Mouse (Mus musculus): ENCODE measurements at regions not wholly inside any gene's neighbourhood (a gene's known extent, or its start where the extent isn't known, plus 50 kb on each side); places are given as distances from the start of the nearest gene placed in this dataset.

DNA sequence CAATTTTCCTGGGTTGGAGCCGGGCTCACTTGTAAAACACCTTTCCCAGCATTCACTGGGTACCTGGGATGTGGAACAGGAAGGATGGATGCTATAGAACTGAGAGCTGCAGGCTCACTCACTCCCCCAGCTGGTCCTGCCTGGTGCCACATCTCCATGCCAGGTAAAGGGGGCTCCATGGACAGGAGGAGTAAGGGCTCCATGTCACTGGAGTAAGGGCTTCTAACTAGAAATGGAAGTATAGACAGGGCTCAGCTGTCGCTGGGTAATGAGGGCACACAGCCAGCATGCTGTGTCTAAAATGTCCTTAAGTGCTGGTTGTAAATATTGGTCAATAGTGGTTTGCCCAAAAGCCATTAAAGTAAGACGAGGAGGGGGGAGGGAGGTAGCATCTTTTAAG lies 99.4 kb upstream of the Gpr12 start:
- CTCF ChIA-PET, result no interaction called here

GRCm38 (mm10) chr5:146683554-146683953 lies 98.5 kb upstream of the Gpr12 start:
- CTCF ChIA-PET, result no interaction called here

DNA sequence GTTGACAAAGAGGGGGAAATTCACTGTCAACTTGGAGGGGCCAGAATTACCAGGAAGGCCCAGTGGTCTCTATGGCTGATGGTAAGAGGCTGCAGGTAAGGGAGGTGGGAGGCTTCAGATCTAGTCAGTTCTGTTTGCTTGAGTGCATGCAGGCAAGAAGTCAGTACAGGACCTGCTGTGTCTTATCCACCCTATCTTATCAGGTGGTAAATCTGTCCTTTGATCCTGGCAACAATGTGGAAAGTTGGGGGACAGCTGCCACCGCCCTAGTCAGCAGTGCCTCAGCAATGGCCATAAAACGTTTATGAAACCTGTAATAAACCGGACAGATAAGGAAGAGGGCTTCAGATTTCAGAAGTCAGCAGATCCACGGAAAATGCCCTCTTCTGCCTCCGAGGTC lies 97.9 kb upstream of the Gpr12 start:
- CTCF ChIA-PET, result no interaction called here

DNA sequence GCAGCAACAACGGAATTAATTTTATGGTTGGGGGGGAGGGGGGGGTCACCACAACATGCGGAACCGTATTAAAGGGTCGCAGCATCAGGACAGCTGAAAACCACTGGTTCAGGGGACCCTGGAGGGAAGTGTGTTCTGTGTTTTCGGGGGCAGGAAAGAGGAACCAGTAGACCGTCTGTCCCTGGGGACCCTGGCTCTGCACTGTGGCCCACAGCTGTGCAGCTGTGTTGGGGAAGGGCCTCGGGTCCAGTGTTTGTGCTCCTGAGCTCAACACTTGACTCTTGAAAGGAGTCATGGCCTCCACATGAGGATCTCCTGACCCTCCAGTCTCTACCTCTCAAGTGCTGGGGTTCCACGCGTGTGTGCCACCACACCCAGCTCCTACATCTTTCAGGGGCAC lies 96.5 kb upstream of the Gpr12 start:
- CTCF ChIA-PET, result interaction anchor here (0.6 kb wide), 2 partner anchors 95 to 591 kb away, joined by 3 read pairs; no protein-coding TSS in a partner anchor

- CTCF ChIA-PET, result interaction anchor here (1.1 kb wide), 1 partner anchor 260 kb away, joined by 4 read pairs; no protein-coding TSS in a partner anchor
These were observed 94.2 kb upstream of the Gpr12 start for GRCm38 (mm10) chr5:146679198-146679681.

DNA sequence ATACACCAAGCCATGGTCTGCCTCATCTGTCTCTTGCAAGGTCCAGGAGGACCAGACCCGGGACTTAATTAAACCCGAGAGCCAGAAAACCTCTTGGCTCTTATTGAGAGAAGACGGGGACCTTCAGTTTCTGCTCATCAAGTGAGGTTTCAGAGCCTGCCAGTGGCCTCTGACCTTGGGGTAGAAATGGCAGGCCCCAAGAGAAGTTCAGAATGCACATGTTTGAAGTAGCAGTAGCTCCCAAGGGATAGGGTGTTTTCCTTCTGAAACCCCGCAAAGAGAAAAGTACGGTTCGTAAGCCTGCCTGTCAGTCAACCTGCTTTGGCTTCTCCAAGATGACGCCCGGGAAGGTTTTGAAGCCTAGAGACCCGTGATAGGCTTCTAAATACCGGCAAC lies 93.7 kb upstream of the Gpr12 start:
- CTCF ChIA-PET, result no interaction called here

DNA sequence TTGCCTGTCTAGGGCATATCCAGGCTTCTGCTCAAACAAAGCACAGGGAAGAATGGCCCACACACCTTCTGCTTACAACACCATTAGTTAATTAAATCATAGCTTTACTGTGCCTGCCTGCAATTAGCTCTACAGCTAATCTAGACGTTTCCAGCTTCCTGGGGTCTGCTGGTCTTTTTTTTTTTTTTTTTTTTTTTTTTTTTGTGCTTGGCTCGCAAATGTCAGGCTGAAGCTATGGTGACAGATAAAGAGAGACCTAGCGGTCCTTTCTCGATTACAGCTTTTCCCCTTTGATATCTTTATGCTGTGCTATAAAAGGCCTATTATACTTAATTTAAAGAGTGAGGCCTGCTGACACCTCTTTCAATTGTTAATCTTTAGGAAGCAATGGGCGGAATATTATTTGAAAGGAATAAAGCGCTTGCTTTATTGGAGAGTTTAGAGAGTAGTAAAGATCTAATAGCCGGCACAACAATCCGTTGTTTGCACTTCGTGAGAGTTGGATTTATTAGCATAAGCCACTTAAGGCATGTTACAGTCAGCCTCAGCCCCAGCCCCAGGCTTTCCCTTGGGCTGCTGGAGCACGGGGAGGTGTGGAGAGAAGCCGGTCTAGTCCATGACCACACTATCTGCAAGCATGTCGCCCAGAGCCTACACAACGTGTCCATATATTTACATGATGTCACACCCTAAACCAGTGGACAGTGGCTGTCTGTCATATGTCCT lies 93.2 kb upstream of the Gpr12 start:
- CTCF ChIA-PET, result interaction anchor here (0.6 kb wide), 1 partner anchor 23 kb away, joined by 3 read pairs; no protein-coding TSS in a partner anchor

DNA sequence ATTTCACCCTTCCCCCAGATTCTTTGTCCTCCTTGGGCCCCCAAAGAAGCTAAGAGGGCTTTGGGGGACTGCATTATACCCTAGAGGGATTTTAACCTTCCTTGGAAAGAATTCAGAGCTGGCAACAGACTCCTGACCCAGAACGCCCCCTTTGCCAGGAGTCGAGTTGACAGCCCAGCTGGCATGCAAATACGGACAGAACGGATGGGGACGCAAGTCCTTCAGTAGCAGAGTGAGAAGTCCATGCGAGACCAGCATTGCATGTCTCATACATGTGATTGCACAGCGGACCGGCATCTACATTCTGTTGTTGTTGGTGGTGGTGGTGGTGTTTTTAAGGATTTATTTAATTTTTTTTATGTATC lies 92.1 kb upstream of the Gpr12 start:
- CTCF ChIA-PET, result interaction anchor here (0.6 kb wide), 1 partner anchor 24 kb away, joined by 4 read pairs; no protein-coding TSS in a partner anchor

DNA sequence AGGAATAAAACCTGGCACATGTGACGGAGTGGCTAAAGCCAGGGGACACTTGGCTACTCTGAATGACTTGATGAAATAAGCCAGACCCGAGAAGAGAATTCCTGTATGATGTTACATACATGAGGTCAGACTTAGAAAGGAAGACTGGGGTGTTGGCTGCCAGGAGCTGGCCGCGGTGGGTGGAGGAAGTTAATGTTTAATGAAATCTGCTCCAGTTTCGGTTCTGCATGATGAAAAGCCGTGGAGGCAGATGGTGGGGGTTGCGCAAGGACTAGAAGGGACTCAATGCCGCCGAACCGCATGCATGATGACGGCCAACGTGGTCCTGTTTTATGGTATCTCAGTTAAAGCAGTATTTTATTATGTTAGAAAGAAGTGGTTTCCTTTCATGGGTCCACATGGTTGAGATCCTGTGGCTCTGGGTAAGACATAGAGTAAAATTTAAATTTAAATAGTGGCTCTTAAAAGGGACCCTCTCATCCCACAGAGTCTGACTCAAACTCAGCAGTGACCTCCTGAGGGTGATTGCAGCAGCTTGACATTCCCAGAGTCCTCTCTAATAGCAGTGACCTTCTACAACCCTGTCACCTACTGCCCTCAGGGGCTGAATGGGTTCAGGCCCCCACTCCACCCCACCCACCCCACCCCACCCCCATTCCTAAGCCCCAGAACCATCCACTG lies 91.6 kb upstream of the Gpr12 start:
- CTCF ChIA-PET, result interaction anchor here (0.6 to 1.2 kb wide), 6 partner anchors 18 to 1227 kb away, joined by 4 to 6 read pairs (median 4); no protein-coding TSS in a partner anchor

GRCm38 (mm10) chr5:146675887-146676277 lies 90.8 kb upstream of the Gpr12 start:
- CTCF ChIA-PET, result interaction anchor here (0.6 to 1.2 kb wide), 10 partner anchors 11 to 1227 kb away, joined by 3 to 6 read pairs (median 4); partner anchors contain the start of gene Rpl21

- CTCF ChIA-PET, result interaction anchor here (0.6 to 1.2 kb wide), 10 partner anchors 12 to 562 kb away, joined by 3 to 6 read pairs (median 4); partner anchors contain the start of gene Rpl21
These were observed 90.2 kb upstream of the Gpr12 start for GRCm38 (mm10) chr5:146675006-146675886.

- CTCF ChIA-PET, result no interaction called here
These were observed 76.7 kb upstream of the Gpr12 start for GRCm38 (mm10) chr5:146661751-146662150.

- CTCF ChIA-PET, result no interaction called here
These were observed 72.2 kb upstream of the Gpr12 start for GRCm38 (mm10) chr5:146657228-146657627.

DNA sequence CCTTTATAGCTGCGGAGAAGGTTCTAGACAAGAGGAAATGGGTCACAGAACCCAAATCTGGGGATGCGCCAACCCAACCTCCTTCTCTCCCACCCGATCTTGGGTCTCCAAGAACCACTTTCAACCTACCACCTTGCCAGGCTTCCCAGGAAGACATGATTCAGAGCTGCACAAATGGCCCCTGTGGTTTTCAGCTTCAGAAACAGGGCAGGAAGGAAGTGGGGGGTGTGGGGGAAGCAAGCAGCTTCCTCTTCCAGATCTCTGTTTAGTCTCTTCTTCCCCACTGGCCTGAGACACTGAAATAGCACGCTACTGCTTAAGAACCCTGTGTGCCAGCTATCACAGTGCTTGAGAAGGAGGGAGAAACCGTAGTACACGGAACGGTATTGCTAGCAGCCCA lies 70.4 kb upstream of the Gpr12 start:
- CTCF ChIA-PET, result interaction anchor here (0.6 kb wide), 1 partner anchor 610 kb away, joined by 4 read pairs; no protein-coding TSS in a partner anchor

DNA sequence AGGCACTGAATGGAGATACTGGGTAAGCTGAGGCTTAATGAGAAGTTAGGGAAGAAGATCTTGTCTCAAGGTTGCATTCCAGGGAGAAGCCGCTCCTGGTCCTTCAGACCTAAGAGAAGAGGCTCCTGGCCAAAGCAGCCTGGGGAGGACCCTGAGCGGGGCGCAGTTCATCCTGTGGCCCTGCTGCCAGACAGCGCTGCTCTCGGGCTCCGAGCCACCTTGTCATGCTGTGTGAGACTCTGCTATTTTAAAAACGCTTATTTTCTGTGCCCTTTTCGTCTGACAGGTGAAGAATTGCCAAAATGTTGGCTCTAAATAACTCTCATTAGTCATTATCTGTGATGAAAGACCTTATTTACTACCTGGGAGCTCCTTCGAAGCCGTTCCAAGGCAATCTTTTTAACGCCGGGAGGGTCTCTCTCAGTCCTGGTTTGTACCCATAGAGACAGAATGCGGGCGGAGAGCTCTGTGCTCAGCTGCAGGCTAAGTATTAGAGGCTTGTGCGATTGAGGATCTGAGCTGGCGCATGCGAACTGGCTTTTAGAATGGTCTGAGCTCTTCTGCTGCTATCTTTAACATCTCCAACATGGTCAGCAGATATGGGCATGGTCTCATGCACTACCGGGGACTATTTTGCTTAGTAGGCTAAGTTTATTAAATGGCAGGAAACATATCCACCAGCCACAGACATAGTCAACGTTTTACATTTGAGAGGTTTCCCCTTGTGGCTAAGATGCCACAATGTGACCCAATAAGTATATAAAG lies 68.8 kb upstream of the Gpr12 start:
- CTCF ChIA-PET, result no interaction called here

- CTCF ChIA-PET, result interaction anchor here (0.6 kb wide), 1 partner anchor 23 kb away, joined by 3 read pairs; no protein-coding TSS in a partner anchor
These were observed 67.8 kb upstream of the Gpr12 start for GRCm38 (mm10) chr5:146652874-146653273.

GRCm38 (mm10) chr5:146648519-146649060 lies 63.6 kb upstream of the Gpr12 start:
- CTCF ChIA-PET, result no interaction called here

DNA sequence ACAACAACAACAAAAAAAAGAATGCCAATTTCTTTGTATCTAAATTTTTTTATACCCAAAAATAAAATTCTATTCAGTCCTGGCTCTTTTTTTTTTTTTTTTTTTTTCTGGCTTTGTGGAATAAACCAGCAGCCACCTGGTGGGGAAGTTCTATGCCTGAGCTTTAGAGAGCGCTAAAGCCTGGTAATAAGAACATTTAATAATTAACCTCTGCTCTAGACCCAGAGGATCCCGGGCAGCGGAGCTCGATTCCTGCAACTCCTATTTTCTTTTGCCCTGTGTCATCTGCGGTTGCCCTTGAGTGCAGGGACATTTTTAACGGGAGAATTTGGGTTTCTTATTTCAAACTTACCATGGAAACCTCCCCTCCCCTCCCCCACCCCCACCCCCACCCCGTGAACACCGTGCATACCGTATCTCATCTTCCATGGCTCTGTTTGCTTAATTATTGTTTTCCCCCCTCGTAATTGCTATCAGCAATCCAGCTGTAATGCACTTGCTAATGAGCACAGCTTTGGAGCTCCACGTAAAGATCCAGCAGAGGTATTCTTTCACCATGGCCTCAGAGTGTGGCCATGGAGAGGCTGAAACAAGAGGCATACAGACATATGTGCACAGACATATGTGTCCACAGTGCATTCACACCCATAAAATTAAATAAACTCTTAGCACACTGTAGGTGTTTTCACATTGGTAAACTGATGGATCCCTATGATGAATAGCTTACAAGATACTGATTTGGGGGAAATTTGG lies 62.8 kb upstream of the Gpr12 start:
- CTCF ChIA-PET, result no interaction called here

DNA sequence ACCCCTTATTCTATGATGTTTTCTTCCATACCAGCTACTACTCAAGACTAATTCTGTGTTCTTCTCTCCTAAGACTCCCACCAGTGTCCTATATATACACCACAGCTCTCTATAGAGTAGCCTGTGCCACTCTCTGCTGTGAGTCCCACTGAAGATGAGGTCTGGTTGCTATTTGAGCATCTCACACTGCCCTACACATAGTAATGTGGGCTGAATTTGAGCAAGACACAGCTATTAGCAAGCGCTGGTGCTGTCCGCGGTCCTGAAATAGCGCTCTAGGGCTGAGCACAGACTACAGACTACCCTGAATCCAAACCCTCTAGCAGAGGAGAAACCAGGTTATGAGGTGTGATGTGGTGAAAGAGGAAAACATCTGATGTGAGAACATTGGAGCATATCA lies 59.5 kb upstream of the Gpr12 start:
- CTCF ChIA-PET, result interaction anchor here (0.5 kb wide), 1 partner anchor 272 kb away, joined by 10 read pairs; no protein-coding TSS in a partner anchor

GRCm38 (mm10) chr5:146641931-146642330 lies 56.9 kb upstream of the Gpr12 start:
- CTCF ChIA-PET, result no interaction called here

Data from spleen, embryonic (tissue).